Comparison of ENCODE assay signal across 8 mouse cellular contexts in genomic region chr15:8442156-8442555, GRCm38 (mm10). TPM values are rescaled to one million over a fixed set of nuclear protein-coding genes. Genes with fewer than 3 reads are reported as not detected.
A peak's percentile ranks its signal among the peaks of the same experiment; 100 is the strongest.
DNase-seq lines count a peak whose midpoint lies in the region; ATAC-seq lines count a peak whose summit lies in the region.

No protein-coding gene starts in this region.

- peak overlapping the region; percentile 85 for H3K4me2 ChIP-seq in heart, embryonic 13.5 days

- WGBS in heart, embryonic 13.5 days = 2% methylated on average over 11 of the region's 11 CpGs

- peaks cover 18% of the 10 kb centered on the region for H3K4me1 ChIP-seq in heart, embryonic 13.5 days

- H3K27ac ChIP-seq in heart, embryonic 13.5 days (replicated peaks) = peak overlapping the region; percentile 99

- ATAC-seq in heart, embryonic 13.5 days (ENCODE audit: extremely low read depth, insufficient number of reproducible peaks, low FRiP score, low TSS enrichment) = no peak
- ATAC-seq in granulocyte monocyte progenitor cell, adult 5-6 weeks (replicated peaks; ENCODE audit: poor library complexity, severe bottlenecking) = no peak

- no peaks in the 10 kb centered on the region for H3K9me3 ChIP-seq in heart, embryonic 13.5 days

- peak; percentile 9 for DNase-seq in left cerebral cortex, postnatal 4 days
- DNase-seq in left cerebral cortex, adult 18-20 months (ENCODE audit: low spot score in 2 of 2) = no peak
- peak; percentile 20 for DNase-seq in brain, adult 2 months (ENCODE audit: low read depth, low spot score)
- peak; percentile 28 to 60 for DNase-seq in kidney, postnatal 25 days
- DNase-seq in naive thymus-derived CD4-positive, alpha-beta T cell, adult 2 months (ENCODE audit: low read depth) = peak; percentile 29
- DNase-seq in spleen, postnatal 14 days (ENCODE audit: low spot score in 2 of 2) = no peak

- H3K27me3 ChIP-seq in heart, embryonic 13.5 days (replicated peaks) = no peaks in the 10 kb centered on the region

- no peaks in the 10 kb centered on the region for H3K36me3 ChIP-seq in heart, embryonic 13.5 days

- H3K4me3 ChIP-seq in heart, embryonic 13.5 days = peak overlapping the region; percentile 83

- intact Hi-C loops in left cerebral cortex, postnatal 4 days (cut with DNase I) = loop anchor here (10.0 kb wide), 1 partner anchor 57 kb away; no protein-coding TSS in a partner anchor

- H3K9ac ChIP-seq in heart, embryonic 13.5 days = peak overlapping the region; percentile 98

RNA-seq across cellular contexts. Expression of gene Nipbl, which starts 2.1 kb away (rescaled TPM):
- 10 to 100 TPM; 42.5 to 44.9 TPM for total RNA-seq in left cerebral cortex, postnatal 4 days (2021)
- total RNA-seq in left cerebral cortex, adult 18-20 months (2021) = 10 to 100 TPM; 28.2 to 31.0 TPM
- polyA plus RNA-seq in heart, embryonic 13.5 days (2015; fragmentation: Nextera tagmentation; extraction: Ambion mirVana) = 10.2 and 10.5 TPM in 2 replicates
- 55.1 and 55.8 TPM in 2 replicates for total RNA-seq in granulocyte monocyte progenitor cell, adult 5-6 weeks (2014; fragmentation: Nextera tagmentation)
- 46.2 and 52.3 TPM in 2 replicates for total RNA-seq in granulocyte monocyte progenitor cell, adult 5-6 weeks (2017)

Comparison
In these comparisons a context has a peak if more than half of its experiments do, and no peak if none do; other contexts are left out.
1. DNase-seq: peak in left cerebral cortex, postnatal 4 days (single experiment), brain, adult 2 months (single experiment), kidney, postnatal 25 days (2 of 2) and naive thymus-derived CD4-positive, alpha-beta T cell, adult 2 months (single experiment); none in left cerebral cortex, adult 18-20 months (0 of 2) and spleen, postnatal 14 days (0 of 2).